Mouse (Mus musculus): ENCODE data around the gene Ift81.

DNA sequence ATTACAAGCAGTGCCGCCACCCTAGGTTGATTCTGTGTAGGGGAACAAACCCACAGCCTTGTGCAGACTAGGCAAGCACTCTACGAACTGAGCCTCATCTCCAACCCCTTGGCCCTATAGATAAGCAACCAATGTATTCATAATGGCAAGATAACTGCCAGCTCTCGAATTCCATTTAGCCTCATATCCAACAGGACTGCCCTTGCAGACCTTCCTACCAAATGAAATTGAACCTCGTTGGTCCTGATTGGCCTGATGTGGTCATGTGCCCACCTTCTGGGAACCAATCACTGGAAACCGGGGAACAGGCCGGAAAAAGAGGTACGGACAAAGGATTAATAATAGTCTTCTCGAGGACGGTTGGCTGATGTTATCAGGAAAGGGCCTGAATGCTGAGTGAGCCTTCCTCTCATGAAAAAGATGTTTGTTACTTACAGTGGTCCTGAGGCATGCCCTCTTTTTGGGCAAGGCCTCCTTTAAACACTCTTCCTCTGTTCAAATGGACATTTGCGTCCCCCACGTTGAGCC, 10.7 kb upstream of the Ift81 start:
- TF ChIP-seq CTCF (IDR thresholded peaks at IDR 0.05; ENCODE audit: low read depth) (no peak), EP300 (optimal IDR thresholded peaks at IDR 0.05) (no peak)
